ENCODE assay signal across 8 mouse cellular contexts in genomic region chr11:76763741-76764122, GRCm38 (mm10). TPM values are rescaled to one million over a fixed set of nuclear protein-coding genes. Genes with fewer than 3 reads are reported as not detected.
DNase-seq lines count a peak whose midpoint lies in the region; ATAC-seq and TF ChIP-seq lines count a peak whose summit lies in the region.

No protein-coding gene starts in this region.

- H3K79me2 ChIP-seq in MEL (ENCODE audit: control insufficient read depth, insufficient read depth, low read length, poor library complexity): peaks cover 11% of the 10 kb centered on the region

- H3K4me3 ChIP-seq in heart, embryonic 12.5 days: peak overlapping the region; percentile 83
- H3K4me3 ChIP-seq in MEL (ENCODE audit: control insufficient read depth in 1 of 2, insufficient read depth in 1 of 2, low read depth in 2 of 2, low read length in 2 of 2): peak overlapping the region; percentile 42 to 93
- peak overlapping the region; percentile 76 for H3K4me3 ChIP-seq in hindbrain, embryonic 13.5 days
- peak overlapping the region; percentile 70 for H3K4me3 ChIP-seq in midbrain, embryonic 10.5 days

- 0 out of 2 replicates have a peak, but pooled peaks have one; percentile 20 for ATAC-seq in heart, embryonic 12.5 days (ENCODE audit: insufficient number of reproducible peaks, low FRiP score)
- ATAC-seq in hindbrain, embryonic 13.5 days (ENCODE audit: low FRiP score): no peak; the same call in 1 of the 2 replicates
- ATAC-seq in cerebellum, adult (ENCODE audit: insufficient number of reproducible peaks, low FRiP score, low TSS enrichment): no peak

- peak overlapping the region; percentile 96; the same call in 1 of the 2 replicates for H3K9ac ChIP-seq in heart, embryonic 12.5 days
- H3K9ac ChIP-seq in MEL (ENCODE audit: control insufficient read depth, low read depth, low read length, poor library complexity, severe bottlenecking): peak overlapping the region; percentile 50
- H3K9ac ChIP-seq in hindbrain, embryonic 13.5 days: peak overlapping the region; percentile 7; the same call in 1 of the 2 replicates

- no peaks in the 10 kb centered on the region for H3K9me3 ChIP-seq in heart, embryonic 12.5 days (replicated peaks)
- no peaks in the 10 kb centered on the region for H3K9me3 ChIP-seq in MEL (replicated peaks; ENCODE audit: insufficient read depth, low read length)
- H3K9me3 ChIP-seq in hindbrain, embryonic 13.5 days: no peaks in the 10 kb centered on the region
- H3K9me3 ChIP-seq in midbrain, embryonic 10.5 days (replicated peaks): no peaks in the 10 kb centered on the region

- peaks cover 19% of the 10 kb centered on the region for H3K36me3 ChIP-seq in heart, embryonic 12.5 days
- peaks cover 6 to 8% of the 10 kb centered on the region in 2 experiments for H3K36me3 ChIP-seq in MEL (ENCODE audit: control insufficient read depth in 1 of 2, insufficient read depth in 2 of 2, low read length in 2 of 2)
- peaks cover 20% of the 10 kb centered on the region for H3K36me3 ChIP-seq in hindbrain, embryonic 13.5 days
- H3K36me3 ChIP-seq in midbrain, embryonic 10.5 days: peaks cover 24% of the 10 kb centered on the region

- peaks cover 8% of the 10 kb centered on the region; the same call in 1 of the 2 replicates for H3K27me3 ChIP-seq in heart, embryonic 12.5 days (replicated peaks)
- peaks cover 0 to 3% of the 10 kb centered on the region in 2 experiments; a peak in 1 of 4 replicates for H3K27me3 ChIP-seq in MEL (ENCODE audit: control insufficient read depth in 1 of 2, insufficient read depth in 2 of 2, low read length in 2 of 2)
- no peaks in the 10 kb centered on the region for H3K27me3 ChIP-seq in hindbrain, embryonic 13.5 days
- H3K27me3 ChIP-seq in midbrain, embryonic 10.5 days (ENCODE audit: low read depth, poor library complexity, severe bottlenecking): no peaks in the 10 kb centered on the region

- H3K4me2 ChIP-seq in heart, embryonic 12.5 days: peak overlapping the region; percentile 82
- H3K4me2 ChIP-seq in hindbrain, embryonic 13.5 days: peak overlapping the region; percentile 11; the same call in 1 of the 2 replicates

- TF ChIP-seq RAD21 in MEL (IDR thresholded peaks at IDR 0.05; ENCODE audit: low read depth, low read length): no peak

- DNase-seq in heart, postnatal 36 days: no peak
- no peak for DNase-seq in MEL (ENCODE audit: low read depth, low spot score)
- DNase-seq in midbrain, embryonic 10.5 days (ENCODE audit: low spot score): no peak
- DNase-seq in retina, postnatal 1 day: no peak
- no peak for DNase-seq in adrenal gland, postnatal 10 days

- no peak for TF ChIP-seq POLR2A in MEL (IDR thresholded peaks at IDR 0.05; ENCODE audit: control insufficient read depth in 1 of 2, insufficient read depth in 1 of 2, low read depth in 1 of 2, low read length in 2 of 2, poor library complexity in 1 of 2)

- 9% methylated on average over 4 of the region's 4 CpGs for WGBS in heart, embryonic 12.5 days
- WGBS in hindbrain, embryonic 13.5 days: 18% methylated on average over 4 of the region's 4 CpGs
- 9% methylated on average over 4 of the region's 4 CpGs for WGBS in midbrain, embryonic 10.5 days

- TF ChIP-seq EP300 in MEL (IDR thresholded peaks at IDR 0.05; ENCODE audit: low read depth in 1 of 2, low read length in 2 of 2): no peak

- TF ChIP-seq CTCF in MEL (IDR thresholded peaks at IDR 0.05 in 2 of 3, conservative IDR thresholded peaks at IDR 0.05 in 1 of 3; ENCODE audit: control insufficient read depth in 1 of 3, insufficient read depth in 1 of 3, low read depth in 2 of 3, low read length in 3 of 3, poor library complexity in 1 of 3, severe bottlenecking in 1 of 3): no peak

- intact Hi-C loops in heart, postnatal 36 days (cut with DNase I): loop anchor here (1.0 kb wide), 1 partner anchor 86 kb away; no protein-coding TSS in a partner anchor

- no peak overlapping the region for H3K27ac ChIP-seq in heart, embryonic 12.5 days (ENCODE audit: poor library complexity, severe bottlenecking)
- H3K27ac ChIP-seq in MEL (ENCODE audit: control insufficient read depth, low read depth, low read length): no peak overlapping the region
- no peak overlapping the region for H3K27ac ChIP-seq in hindbrain, embryonic 13.5 days
- peak overlapping the region; percentile 91 for H3K27ac ChIP-seq in midbrain, embryonic 10.5 days (replicated peaks)

- H3K4me1 ChIP-seq in heart, embryonic 12.5 days (replicated peaks): no peaks in the 10 kb centered on the region
- peaks cover 4 to 5% of the 10 kb centered on the region in 2 experiments; a peak in 2 of 4 replicates for H3K4me1 ChIP-seq in MEL (ENCODE audit: control insufficient read depth in 1 of 2, insufficient read depth in 2 of 2, low read length in 2 of 2)
- H3K4me1 ChIP-seq in hindbrain, embryonic 13.5 days (replicated peaks): peaks cover 9% of the 10 kb centered on the region
- peaks cover 9% of the 10 kb centered on the region for H3K4me1 ChIP-seq in midbrain, embryonic 10.5 days

TF ChIP-seq in MEL, 35 proteins besides CTCF, POLR2A, EP300 and RAD21:
- TF ChIP-seq GABPA (IDR thresholded peaks at IDR 0.05; ENCODE audit: low read depth, low read length) (no peak), ZMIZ1 (IDR thresholded peaks at IDR 0.05; ENCODE audit: low read depth, low read length) (no peak; the same call in 1 of the 2 replicates), CHD1 (IDR thresholded peaks at IDR 0.05; ENCODE audit: low read depth, low read length) (0 out of 2 replicates have a peak, but pooled peaks have one; percentile 81)

RNA-seq across cellular contexts. Expression of gene Gosr1, which starts 0.4 kb away (rescaled TPM):
- 18.3 and 21.6 TPM in 2 replicates for polyA plus RNA-seq in heart, embryonic 12.5 days (2016; fragmentation: Nextera tagmentation; extraction: Ambion mirVana)
- 10 to 100 TPM; 26.2 to 30.6 TPM for total RNA-seq in heart, postnatal 36 days (2021)
- total RNA-seq in MEL (2012; rRNA removed): 18.3 and 23.1 TPM in 2 replicates
- 10 to 100 TPM in 1 of 2 experiments, not detected in 1; 25.8 TPM for polyA plus RNA-seq in MEL (2012; ENCODE audit: insufficient read depth in 1 of 2, insufficient read length in 2 of 2, low read depth in 1 of 2, low replicate concordance in 2 of 2, missing spikeins in 1 of 2)
- 23.0 and 23.6 TPM in 2 replicates for polyA plus RNA-seq in hindbrain, embryonic 13.5 days (2015; fragmentation: Nextera tagmentation; extraction: Ambion mirVana)
- polyA plus RNA-seq in midbrain, embryonic 10.5 days (2016; fragmentation: Nextera tagmentation; extraction: Ambion mirVana): 20.6 and 25.5 TPM in 2 replicates
- total RNA-seq in adrenal gland, postnatal 10 days (2021): 10 to 100 TPM; 62.1 to 64.9 TPM

Comparison
In these comparisons a context has a peak if more than half of its experiments do, and no peak if none do; other contexts are left out.
1. H3K9ac ChIP-seq: peak in every context shown above with its lines; median percentile 96 in heart, embryonic 12.5 days; 50 in MEL; 7 in hindbrain, embryonic 13.5 days.